Comparison of ENCODE assay signal across 8 mouse cellular contexts in the genomic region with DNA sequence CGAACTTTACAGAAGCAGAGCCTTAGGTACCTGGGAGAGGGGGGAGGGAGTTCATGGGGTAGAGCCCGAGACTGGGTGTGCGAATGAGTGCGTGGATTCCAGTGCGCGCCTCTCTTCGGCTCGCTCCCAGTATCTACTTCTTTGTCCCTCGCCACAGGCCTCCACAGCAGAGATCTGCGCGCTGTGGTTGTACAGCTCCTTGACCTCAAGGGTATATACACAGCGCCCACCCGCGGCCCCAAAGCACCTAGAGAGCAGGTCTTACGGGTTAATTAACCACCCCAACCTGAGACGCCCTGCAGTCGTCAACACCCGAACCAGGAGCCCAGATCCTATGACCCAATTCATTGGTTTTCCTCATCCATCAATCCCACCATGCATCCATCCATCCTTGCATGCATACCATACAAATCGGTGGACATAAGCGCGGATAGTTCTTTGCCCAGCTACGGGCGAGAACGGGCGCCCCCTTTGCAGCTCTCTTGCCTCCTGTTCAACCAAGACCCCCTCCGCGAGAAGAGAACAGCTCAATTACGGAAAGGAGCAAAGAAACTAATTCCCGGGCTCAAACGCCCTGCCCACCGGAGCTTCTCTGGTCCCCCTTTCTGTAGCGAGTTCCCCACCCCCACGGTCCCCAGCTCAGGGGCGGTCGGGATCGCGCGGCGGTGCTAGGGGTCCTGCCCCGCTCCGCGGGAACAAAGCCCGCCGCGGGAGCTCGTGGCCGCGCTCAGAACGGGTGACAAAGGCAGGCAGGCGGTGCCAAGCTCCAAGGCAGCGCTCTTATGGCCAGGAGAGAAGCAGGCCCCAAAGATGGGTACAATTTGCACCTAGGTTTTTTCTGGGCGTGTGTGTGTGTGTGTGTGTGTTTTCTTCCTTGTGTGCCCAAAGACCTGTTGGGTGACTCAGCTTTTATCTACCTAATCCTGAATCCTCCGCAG. TPM values are rescaled to one million over a fixed set of nuclear protein-coding genes. Genes with fewer than 3 reads are reported as not detected.
A peak's percentile ranks its signal among the peaks of the same experiment; 100 is the strongest.
DNase-seq lines count a peak whose midpoint lies in the region; ATAC-seq and TF ChIP-seq lines count a peak whose summit lies in the region.

No protein-coding gene starts in this region.

- no peaks in the 10 kb centered on the region for H3K9me3 ChIP-seq in midbrain, embryonic 13.5 days

- H3K27ac ChIP-seq in testis, adult 2 months (ENCODE audit: control insufficient read depth, insufficient read depth, low read depth, low read length) = no peak overlapping the region
- peak overlapping the region; percentile 100 for H3K27ac ChIP-seq in midbrain, embryonic 13.5 days

- no peak for TF ChIP-seq CTCF in testis, adult 2 months (IDR thresholded peaks at IDR 0.05; ENCODE audit: control insufficient read depth, insufficient read depth, insufficient replicate concordance, low read depth, low read length)

- H3K4me2 ChIP-seq in midbrain, embryonic 13.5 days (replicated peaks) = peak overlapping the region; percentile 91

- H3K36me3 ChIP-seq in testis, adult 2 months (ENCODE audit: control insufficient read depth, insufficient read depth, low read length) = no peaks in the 10 kb centered on the region
- H3K36me3 ChIP-seq in midbrain, embryonic 13.5 days = no peaks in the 10 kb centered on the region

- ATAC-seq in midbrain, embryonic 13.5 days = peak; percentile 72
- no peak for ATAC-seq in activated CD4-positive, CD25-positive, alpha-beta regulatory T cell, adult 4 months
- ATAC-seq in megakaryocyte-erythroid progenitor cell, adult 5-6 weeks (replicated peaks; ENCODE audit: low FRiP score, low TSS enrichment, poor library complexity, severe bottlenecking) = no peak

- peaks cover 11% of the 10 kb centered on the region for H3K27me3 ChIP-seq in testis, adult 2 months (ENCODE audit: control insufficient read depth, insufficient read depth, low read length)
- no peaks in the 10 kb centered on the region for H3K27me3 ChIP-seq in midbrain, embryonic 13.5 days

- peaks cover 17% of the 10 kb centered on the region for H3K4me1 ChIP-seq in testis, adult 2 months (ENCODE audit: control insufficient read depth, insufficient read depth, low read length)
- peaks cover 77% of the 10 kb centered on the region for H3K4me1 ChIP-seq in midbrain, embryonic 13.5 days (replicated peaks)

- TF ChIP-seq POLR2A in testis, adult 2 months (IDR thresholded peaks at IDR 0.05; ENCODE audit: control insufficient read depth, low read depth, low read length) = no peak

- peak overlapping the region; percentile 85 for H3K9ac ChIP-seq in midbrain, embryonic 13.5 days (replicated peaks)

- peak overlapping the region; percentile 16 for H3K4me3 ChIP-seq in testis, adult 2 months (ENCODE audit: control insufficient read depth, low read depth, low read length)
- peak overlapping the region; percentile 96 for H3K4me3 ChIP-seq in midbrain, embryonic 13.5 days (replicated peaks)

- WGBS in midbrain, embryonic 13.5 days = under 1% methylated on average over 53 of the region's 53 CpGs

- peak; percentile 3 for DNase-seq in adrenal gland, postnatal 25 days
- DNase-seq in adrenal gland, adult 2 months = no peak
- no peak for DNase-seq in testis, postnatal 10 days (ENCODE audit: low spot score)
- DNase-seq in kidney, adult 9 months = peak; percentile 33

RNA-seq across cellular contexts. Expression of a gene that starts 9.1 kb away (rescaled TPM):
- 0.09 TPM in 1 of 2 replicates, not detected in the other for total RNA-seq in adrenal gland, postnatal 25 days (2021)
- total RNA-seq in adrenal gland, adult 2 months (2021) = not detected
- polyA plus RNA-seq in adrenal gland, adult 2 months (2012; rRNA removed) = 0.02 TPM in 2 replicates
- polyA plus RNA-seq in testis, adult 2 months (2012; rRNA removed) = 0.04 and 0.58 TPM in 2 replicates
- polyA plus RNA-seq in midbrain, embryonic 13.5 days (2015; fragmentation: Nextera tagmentation; extraction: Ambion mirVana) = 28.2 and 28.4 TPM in 2 replicates
- under 1 TPM in 1 of 2 experiments, not detected in 1; 0.05 TPM for polyA plus RNA-seq in activated CD4-positive, CD25-positive, alpha-beta regulatory T cell, adult 4 months (2017; shearing (Covaris generic))
- not detected in 2 replicates for total RNA-seq in megakaryocyte-erythroid progenitor cell, adult 5-6 weeks (2014; fragmentation: Nextera tagmentation)
- not detected in 2 replicates for total RNA-seq in megakaryocyte-erythroid progenitor cell, adult 5-6 weeks (2017)

Comparison
In these comparisons a context has a peak if more than half of its experiments do, and no peak if none do; other contexts are left out.
1. DNase-seq: peak in adrenal gland, postnatal 25 days (single experiment) and kidney, adult 9 months (single experiment); none in adrenal gland, adult 2 months (single experiment) and testis, postnatal 10 days (single experiment).
2. RNA of a gene that starts 9.1 kb away (polyA plus RNA-seq): 28.2 to 28.4 TPM in midbrain, embryonic 13.5 days; 0.05 TPM in activated CD4-positive, CD25-positive, alpha-beta regulatory T cell, adult 4 months, 0.04 to 0.58 TPM in testis, adult 2 months and 0.02 TPM in adrenal gland, adult 2 months; every median in the first group is over 10 times any median in the second.